Mouse (Mus musculus): ENCODE data around the gene Bpifb9a. TPM values are rescaled to one million over a fixed set of nuclear protein-coding genes. Genes with fewer than 3 reads are reported as not detected.

Bpifb9a gene
- polyA plus RNA-seq (2014; fragmentation: Illumina TruSeq; extraction: RNeasy Lipid Tissue Mini Kit (QIAGEN cat#74804); ENCODE audit: low read depth, low replicate concordance): not detected

DNA sequence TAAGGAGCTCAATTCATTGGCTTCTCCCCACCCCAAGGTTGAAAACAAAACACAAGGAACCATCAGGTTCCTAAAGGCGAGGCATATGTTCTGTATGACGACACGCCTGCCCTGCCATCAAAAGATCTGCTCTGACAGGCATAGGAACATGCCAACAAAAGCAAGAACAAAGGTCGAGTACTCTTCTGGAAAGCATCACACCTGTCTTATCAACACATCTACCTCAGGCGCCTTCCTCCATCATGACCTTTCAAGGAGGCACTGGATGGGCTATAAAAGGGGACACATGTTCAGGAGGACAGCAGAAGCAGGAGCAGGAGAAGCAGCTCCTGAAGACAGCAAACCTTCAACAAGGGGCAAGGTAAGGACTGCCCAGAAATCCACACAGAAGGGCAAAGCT lies at the start of gene Bpifb9a:
Gene Bpifb9a, plus strand, starts transcription at position 301 of the 400 bp plus-strand sequence.

DNA sequence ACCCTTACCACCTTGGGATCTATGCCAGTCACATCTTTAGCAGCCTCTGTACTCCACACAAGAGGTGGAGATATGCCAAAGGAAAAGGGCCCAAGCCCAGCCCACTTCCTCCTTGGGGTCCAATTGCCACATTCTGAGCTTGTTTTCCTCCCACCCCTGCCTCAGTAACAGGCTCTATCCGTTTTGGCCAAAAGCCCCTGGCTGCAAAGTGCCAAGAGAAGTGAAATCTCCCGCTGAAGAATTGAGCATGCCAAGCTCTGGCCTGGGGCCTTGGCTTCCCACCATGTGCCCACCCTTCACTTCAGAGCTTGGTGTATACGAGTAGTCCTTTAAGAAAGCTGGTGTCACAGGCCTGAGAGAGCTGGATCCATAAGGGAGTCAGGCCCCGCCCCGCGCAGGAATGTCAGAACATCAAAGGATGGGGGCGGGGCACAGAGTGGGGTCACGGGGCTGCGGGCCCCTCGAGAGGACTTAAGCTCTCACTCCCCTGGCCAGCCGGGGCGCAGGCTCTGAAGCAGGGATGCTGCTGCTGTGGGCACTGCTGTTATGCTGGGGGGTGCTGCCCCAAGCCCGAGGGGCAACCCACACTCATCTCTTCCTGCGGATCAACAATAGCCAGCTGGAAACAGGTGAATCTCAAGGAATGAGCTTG lies 34.3 kb upstream of the Bpifb9a start, which contains the start of gene Bpifb5:
Gene Bpifb5, plus strand, starts transcription at position 478 of the 652 bp plus-strand sequence.

DNA sequence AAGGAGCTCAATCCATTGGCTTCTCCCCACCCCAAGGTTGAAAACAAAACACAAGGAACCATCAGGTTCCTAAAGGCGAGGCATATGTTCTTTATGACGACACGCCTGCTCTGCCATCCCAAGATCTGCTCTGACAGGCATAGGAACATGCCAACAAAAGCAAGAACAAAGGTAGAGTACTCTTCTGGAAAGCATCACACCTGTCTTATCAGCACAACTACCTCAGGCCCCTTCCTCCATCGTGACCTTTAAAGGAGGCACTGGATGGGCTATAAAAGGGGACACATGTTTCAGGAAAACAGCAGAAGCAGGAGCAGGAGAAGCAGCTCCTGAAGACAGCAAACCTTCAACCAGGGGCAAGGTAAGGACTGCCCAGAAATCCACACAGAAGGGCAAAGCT lies 49.3 kb downstream of the Bpifb9a start, which contains the start of gene Bpifb9b:
Gene Bpifb9b, plus strand, starts transcription at position 301 of the 400 bp plus-strand sequence.

Other genes with a start within 250 kb of the Bpifb9a start
- not detected for gene Bpifa2, start 249.6 kb upstream of the Bpifb9a start, polyA plus RNA-seq (2014; fragmentation: Illumina TruSeq; extraction: RNeasy Lipid Tissue Mini Kit (QIAGEN cat#74804); ENCODE audit: low read depth, low replicate concordance)
- 35.2 TPM for gene Bpifa3, start 127.5 kb upstream of the Bpifb9a start, polyA plus RNA-seq (2014; fragmentation: Illumina TruSeq; extraction: RNeasy Lipid Tissue Mini Kit (QIAGEN cat#74804); ENCODE audit: low read depth, low replicate concordance)
- 0.48 TPM for gene Bpifa1, start 115.0 kb upstream of the Bpifb9a start, polyA plus RNA-seq (2014; fragmentation: Illumina TruSeq; extraction: RNeasy Lipid Tissue Mini Kit (QIAGEN cat#74804); ENCODE audit: low read depth, low replicate concordance)
- gene Bpifa5, start 95.2 kb upstream of the Bpifb9a start, polyA plus RNA-seq (2014; fragmentation: Illumina TruSeq; extraction: RNeasy Lipid Tissue Mini Kit (QIAGEN cat#74804); ENCODE audit: low read depth, low replicate concordance): not detected
- 0.13 TPM for gene Bpifb1, start 67.0 kb upstream of the Bpifb9a start, polyA plus RNA-seq (2014; fragmentation: Illumina TruSeq; extraction: RNeasy Lipid Tissue Mini Kit (QIAGEN cat#74804); ENCODE audit: low read depth, low replicate concordance)
- gene Bpifb5, start 34.1 kb upstream of the Bpifb9a start, polyA plus RNA-seq (2014; fragmentation: Illumina TruSeq; extraction: RNeasy Lipid Tissue Mini Kit (QIAGEN cat#74804); ENCODE audit: low read depth, low replicate concordance): 1.4 TPM
- gene Bpifb9b, start 49.4 kb downstream of the Bpifb9a start, polyA plus RNA-seq (2014; fragmentation: Illumina TruSeq; extraction: RNeasy Lipid Tissue Mini Kit (QIAGEN cat#74804); ENCODE audit: low read depth, low replicate concordance): not detected
- 4.5 TPM for gene Cdk5rap1, start 115.2 kb downstream of the Bpifb9a start, polyA plus RNA-seq (2014; fragmentation: Illumina TruSeq; extraction: RNeasy Lipid Tissue Mini Kit (QIAGEN cat#74804); ENCODE audit: low read depth, low replicate concordance)
- gene Snta1, start 150.2 kb downstream of the Bpifb9a start, polyA plus RNA-seq (2014; fragmentation: Illumina TruSeq; extraction: RNeasy Lipid Tissue Mini Kit (QIAGEN cat#74804); ENCODE audit: low read depth, low replicate concordance): 0.18 TPM
- gene Cbfa2t2, start 178.6 kb downstream of the Bpifb9a start, polyA plus RNA-seq (2014; fragmentation: Illumina TruSeq; extraction: RNeasy Lipid Tissue Mini Kit (QIAGEN cat#74804); ENCODE audit: low read depth, low replicate concordance): 14.8 TPM

All from testis, adult 10 weeks (tissue).